Mouse (Mus musculus): ENCODE measurements around the gene Twistnb. TPM values are rescaled to one million over a fixed set of nuclear protein-coding genes. Genes with fewer than 3 reads are reported as not detected.

Gene Twistnb
- 59.8 and 65.2 TPM in 2 replicates for polyA plus RNA-seq (2014; fragmentation: Nextera tagmentation; extraction: Ambion mirVana)

DNA sequence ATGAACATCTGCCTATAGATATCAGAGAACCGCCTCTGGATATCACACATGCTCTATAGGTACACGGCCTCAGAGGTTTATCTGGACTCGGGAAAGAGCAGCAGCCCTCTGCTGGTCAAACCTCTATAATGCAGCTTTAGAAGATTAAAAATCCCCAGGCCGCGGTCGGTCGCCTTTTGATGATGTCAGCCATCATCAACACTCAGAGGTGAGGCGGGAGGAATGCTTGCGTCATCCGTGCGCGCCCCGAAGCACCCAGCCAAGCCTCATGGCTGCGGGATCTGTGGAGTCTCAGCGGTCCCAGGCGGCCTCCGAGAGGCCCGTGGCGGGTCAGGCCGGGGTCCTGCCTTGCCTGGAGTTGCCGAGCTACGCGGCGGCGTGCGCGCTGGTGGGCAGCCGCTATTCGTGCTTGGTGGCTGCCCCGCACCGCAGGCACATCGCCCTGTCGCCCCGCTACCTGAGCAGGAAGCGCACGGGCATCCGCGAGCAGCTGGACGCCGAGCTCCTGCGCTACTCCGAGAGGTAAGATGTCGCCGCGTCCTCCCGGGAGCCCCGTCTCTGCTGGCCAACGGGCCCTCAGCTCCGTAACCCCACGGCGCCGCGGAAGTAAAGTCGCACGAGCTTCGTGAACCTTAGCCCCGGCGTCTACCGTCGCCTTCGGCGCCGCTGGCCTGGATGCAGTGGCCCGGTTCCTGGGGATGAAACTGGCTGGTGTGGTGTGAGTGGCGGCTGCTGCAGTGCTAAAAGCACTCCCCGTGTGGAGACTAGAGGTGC, at the start of gene Twistnb:
Twistnb (plus strand) TSS at position 249 of the 774 bp plus-strand sequence.
- DNase-seq (ENCODE audit: low spot score) (peak; percentile 94), ATAC-seq (replicated peaks; ENCODE audit: low FRiP score) (peak; percentile 91)
- no peaks in the 10 kb centered on the region for H3K9me3 ChIP-seq (ENCODE audit: control insufficient read depth, low read length)
- peaks cover 5% of the 10 kb centered on the region for H3K4me1 ChIP-seq (replicated peaks; ENCODE audit: control insufficient read depth, insufficient read depth, low read length)
- WGBS = under 1% methylated on average over 66 of the region's 66 CpGs
- peak within 1 kb of the TSS; percentile 71 for H3K27ac ChIP-seq (ENCODE audit: low read depth, low read length)
- no peaks in the 10 kb centered on the region for H3K36me3 ChIP-seq (ENCODE audit: control insufficient read depth, insufficient read depth, low read length)
- peak within 1 kb of the TSS; percentile 81 for H3K4me2 ChIP-seq
- H3K27me3 ChIP-seq (replicated peaks; ENCODE audit: control insufficient read depth, insufficient read depth, low read length) = no peaks in the 10 kb centered on the region
- H3K9ac ChIP-seq (ENCODE audit: low read depth, low read length) = peak within 1 kb of the TSS; percentile 96
- H3K4me3 ChIP-seq (ENCODE audit: low read depth, low read length) = peak within 1 kb of the TSS; percentile 95

DNA sequence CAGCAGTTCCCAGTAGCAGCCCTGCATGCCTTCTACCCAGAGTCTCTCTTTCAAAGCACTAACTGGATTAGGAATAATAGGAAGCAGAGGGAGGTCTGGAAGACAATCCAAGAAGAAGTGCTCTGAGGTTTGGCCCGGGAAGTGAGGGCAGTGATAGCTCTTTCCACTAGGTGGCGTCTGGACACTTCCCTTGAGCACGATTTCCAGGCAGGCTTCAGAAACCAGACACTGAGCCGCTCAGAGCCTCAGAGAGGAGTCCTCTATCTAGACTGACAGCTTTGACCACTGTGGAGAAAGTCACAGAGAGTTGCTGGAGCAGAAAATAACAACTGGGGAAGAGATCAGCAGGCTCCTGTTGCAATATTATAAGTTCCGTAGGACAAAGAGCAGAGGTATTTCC, 40.6 kb upstream of the Twistnb start:
- Histone ChIP-seq H3K27me3 (replicated peaks; ENCODE audit: control insufficient read depth, insufficient read depth, low read length) (0 out of 2 replicates have a peak, but pooled peaks cover 3% of the 10 kb centered on the region), H3K9ac (ENCODE audit: low read depth, low read length) (no peak overlapping the region), H3K4me2 (no peak overlapping the region), H3K9me3 (ENCODE audit: control insufficient read depth, low read length) (no peaks in the 10 kb centered on the region), H3K4me3 (ENCODE audit: low read depth, low read length) (no peak overlapping the region), H3K27ac (ENCODE audit: low read depth, low read length) (no peak overlapping the region), H3K4me1 (replicated peaks; ENCODE audit: control insufficient read depth, insufficient read depth, low read length) (no peaks in the 10 kb centered on the region), H3K36me3 (ENCODE audit: control insufficient read depth, insufficient read depth, low read length) (no peaks in the 10 kb centered on the region)
- no peak for DNase-seq (ENCODE audit: low spot score)
- WGBS = 14% methylated on average over 5 of the region's 5 CpGs
- ATAC-seq (replicated peaks; ENCODE audit: low FRiP score) = 0 out of 2 replicates have a peak, but pooled peaks have one; percentile 49

DNA sequence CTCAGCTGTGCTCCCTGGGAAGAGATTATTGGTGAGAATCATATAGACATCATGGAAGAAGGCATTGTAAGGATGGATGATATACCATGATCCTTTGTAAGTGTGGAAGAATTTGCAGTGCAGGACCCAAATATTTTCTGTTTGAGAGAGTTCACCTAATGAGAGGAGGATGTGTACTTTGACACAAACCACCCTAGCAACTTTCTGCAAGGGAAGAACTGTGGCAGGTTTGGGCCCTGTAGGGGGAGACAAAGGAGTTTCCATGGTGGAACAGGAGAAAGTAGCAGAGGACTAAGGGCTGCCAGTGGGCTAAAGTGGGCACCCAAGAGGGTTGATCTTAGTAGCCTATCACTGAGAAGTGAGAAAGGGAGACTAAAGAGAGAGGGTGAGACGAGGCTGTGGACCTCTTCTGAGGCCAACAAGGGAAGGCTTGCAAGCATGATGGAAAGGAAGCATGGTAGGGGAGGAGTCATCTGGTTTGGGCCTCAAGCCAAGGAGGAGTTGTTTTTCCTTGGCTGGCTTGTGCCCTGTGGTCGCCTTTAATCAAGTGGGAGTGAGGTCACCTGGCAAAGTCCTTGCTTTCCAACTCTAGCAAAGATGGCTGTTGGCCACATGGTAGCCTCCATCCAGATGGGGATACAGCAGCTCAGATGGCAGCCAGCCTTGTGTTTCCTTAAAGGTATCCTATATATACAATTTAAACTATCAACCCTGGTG, 38.4 kb upstream of the Twistnb start:
- DNase-seq (ENCODE audit: low spot score) (no peak), ATAC-seq (replicated peaks; ENCODE audit: low FRiP score) (no peak)
- peaks cover 3% of the 10 kb centered on the region; the same call in 1 of the 2 replicates for H3K4me1 ChIP-seq (replicated peaks; ENCODE audit: control insufficient read depth, insufficient read depth, low read length)
- H3K4me3 ChIP-seq (ENCODE audit: low read depth, low read length) = no peak overlapping the region
- no peaks in the 10 kb centered on the region for H3K9me3 ChIP-seq (ENCODE audit: control insufficient read depth, low read length)
- 0 out of 2 replicates have a peak, but pooled peaks cover 3% of the 10 kb centered on the region for H3K27me3 ChIP-seq (replicated peaks; ENCODE audit: control insufficient read depth, insufficient read depth, low read length)
- WGBS = 60% methylated on average over 2 of the region's 2 CpGs
- no peak overlapping the region for H3K27ac ChIP-seq (ENCODE audit: low read depth, low read length)
- no peaks in the 10 kb centered on the region for H3K36me3 ChIP-seq (ENCODE audit: control insufficient read depth, insufficient read depth, low read length)
- H3K4me2 ChIP-seq = no peak overlapping the region
- H3K9ac ChIP-seq (ENCODE audit: low read depth, low read length) = no peak overlapping the region

DNA sequence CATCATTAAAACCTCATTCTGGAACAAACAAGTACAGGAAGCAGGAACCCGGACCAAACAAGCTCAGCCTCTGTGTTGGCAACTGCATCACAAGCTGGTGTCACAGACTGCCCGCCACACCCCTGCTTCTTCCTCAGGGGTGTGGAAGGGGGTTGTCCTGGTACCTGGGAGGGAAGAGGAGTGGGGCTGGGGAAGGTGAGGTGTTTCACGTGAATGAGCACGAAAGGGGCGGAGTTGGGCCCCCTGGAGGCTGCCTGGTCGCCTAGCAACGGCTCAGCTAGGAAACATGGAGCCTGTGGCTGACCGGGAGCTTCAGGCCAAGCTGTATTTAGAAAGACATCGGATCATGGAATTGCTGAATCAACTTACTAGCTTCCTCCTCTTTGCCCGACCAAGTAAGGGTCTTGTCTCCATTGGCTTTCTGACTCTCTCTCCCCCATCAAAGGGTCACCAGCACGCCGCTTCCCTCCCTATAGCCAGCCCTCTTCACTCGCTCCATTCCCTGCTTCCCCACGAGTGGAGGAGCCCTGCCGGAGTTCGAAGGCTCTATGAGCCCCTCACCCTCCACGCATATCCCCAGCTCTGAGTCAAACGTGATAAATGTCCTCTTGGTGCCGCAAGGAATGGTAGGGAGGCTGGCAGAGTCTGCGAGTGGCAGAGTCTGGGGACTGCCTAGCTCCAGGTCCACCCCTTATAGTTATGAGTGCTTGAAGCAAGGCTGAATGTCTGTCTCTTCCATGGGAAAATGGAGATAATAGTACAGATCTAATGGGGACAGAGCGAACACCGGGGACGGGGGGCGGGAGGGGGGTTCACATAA, 34.4 kb upstream of the Twistnb start, which contains the start of gene Efcab10:
Efcab10 (plus strand) TSS at position 51 of the 820 bp plus-strand sequence.
- H3K27me3 ChIP-seq (replicated peaks; ENCODE audit: control insufficient read depth, insufficient read depth, low read length) = no peaks in the 10 kb centered on the region
- peaks cover 3% of the 10 kb centered on the region; the same call in 1 of the 2 replicates for H3K4me1 ChIP-seq (replicated peaks; ENCODE audit: control insufficient read depth, insufficient read depth, low read length)
- peak within 1 kb of the TSS; percentile 54 for H3K4me2 ChIP-seq
- H3K9ac ChIP-seq (ENCODE audit: low read depth, low read length) = no peak within 1 kb of the TSS
- ATAC-seq (replicated peaks; ENCODE audit: low FRiP score) = no peak
- 23% methylated on average over 24 of the region's 24 CpGs for WGBS
- H3K9me3 ChIP-seq (ENCODE audit: control insufficient read depth, low read length) = no peaks in the 10 kb centered on the region
- DNase-seq (ENCODE audit: low spot score) = no peak
- H3K27ac ChIP-seq (ENCODE audit: low read depth, low read length) = no peak within 1 kb of the TSS
- no peaks in the 10 kb centered on the region for H3K36me3 ChIP-seq (ENCODE audit: control insufficient read depth, insufficient read depth, low read length)
- H3K4me3 ChIP-seq (ENCODE audit: low read depth, low read length) = no peak within 1 kb of the TSS

DNA sequence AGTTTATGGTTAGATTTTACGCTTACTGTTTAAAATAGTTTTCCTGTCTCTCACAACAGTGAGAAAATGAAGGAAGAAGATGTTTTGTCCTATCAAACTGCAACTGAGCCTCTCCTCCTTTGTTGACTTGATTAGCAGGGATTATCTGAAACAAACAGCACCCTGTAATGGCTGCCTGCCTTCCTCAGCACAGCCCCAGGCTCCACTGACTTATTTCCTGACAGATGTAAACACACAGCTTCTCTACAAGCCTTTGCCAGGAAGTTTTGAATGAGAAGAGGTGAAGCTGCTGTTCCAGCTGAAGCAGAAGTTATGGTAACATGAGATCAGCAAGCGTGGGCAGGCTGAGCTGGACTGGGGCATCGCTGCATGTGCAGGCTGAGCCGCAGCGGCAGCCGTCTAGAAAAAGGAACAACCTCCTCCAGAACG, 26.2 kb upstream of the Twistnb start:
- H3K9ac ChIP-seq (ENCODE audit: low read depth, low read length) = no peak overlapping the region
- H3K27ac ChIP-seq (ENCODE audit: low read depth, low read length) = no peak overlapping the region
- no peaks in the 10 kb centered on the region for H3K4me1 ChIP-seq (replicated peaks; ENCODE audit: control insufficient read depth, insufficient read depth, low read length)
- ATAC-seq (replicated peaks; ENCODE audit: low FRiP score) = peak; percentile 57; the same call in 1 of the 2 replicates
- H3K4me3 ChIP-seq (ENCODE audit: low read depth, low read length) = no peak overlapping the region
- 34% methylated on average over 7 of the region's 7 CpGs for WGBS
- peak overlapping the region; percentile 35 for H3K4me2 ChIP-seq
- no peaks in the 10 kb centered on the region for H3K9me3 ChIP-seq (ENCODE audit: control insufficient read depth, low read length)
- no peaks in the 10 kb centered on the region for H3K36me3 ChIP-seq (ENCODE audit: control insufficient read depth, insufficient read depth, low read length)
- DNase-seq (ENCODE audit: low spot score) = no peak
- H3K27me3 ChIP-seq (replicated peaks; ENCODE audit: control insufficient read depth, insufficient read depth, low read length) = no peaks in the 10 kb centered on the region

DNA sequence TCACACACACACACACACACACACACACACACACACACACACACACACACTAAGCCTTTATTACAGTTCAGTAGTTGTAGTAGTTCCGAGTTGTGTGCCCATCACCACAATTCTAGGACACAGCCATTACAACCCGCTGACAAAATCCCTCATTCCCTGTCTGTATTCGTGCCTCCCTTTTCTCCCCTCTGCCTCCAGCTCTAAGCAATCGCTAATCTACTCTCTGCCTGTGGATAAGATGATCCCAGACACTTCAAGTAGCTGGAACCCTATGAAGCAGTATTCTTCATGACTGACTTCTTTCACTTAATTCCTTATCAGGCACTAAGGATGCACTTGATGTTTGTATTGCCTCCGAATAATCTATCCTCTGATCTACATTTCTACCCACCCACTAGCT, 24.4 kb upstream of the Twistnb start:
- Histone ChIP-seq H3K27me3 (replicated peaks; ENCODE audit: control insufficient read depth, insufficient read depth, low read length) (no peaks in the 10 kb centered on the region), H3K36me3 (ENCODE audit: control insufficient read depth, insufficient read depth, low read length) (no peaks in the 10 kb centered on the region), H3K4me1 (replicated peaks; ENCODE audit: control insufficient read depth, insufficient read depth, low read length) (no peaks in the 10 kb centered on the region), H3K4me3 (ENCODE audit: low read depth, low read length) (no peak overlapping the region), H3K27ac (ENCODE audit: low read depth, low read length) (no peak overlapping the region), H3K9ac (ENCODE audit: low read depth, low read length) (no peak overlapping the region), H3K9me3 (ENCODE audit: control insufficient read depth, low read length) (no peaks in the 10 kb centered on the region), H3K4me2 (no peak overlapping the region)
- DNase-seq (ENCODE audit: low spot score) (no peak), ATAC-seq (replicated peaks; ENCODE audit: low FRiP score) (no peak)
- WGBS = 65% methylated on average over 5 of the region's 5 CpGs

DNA sequence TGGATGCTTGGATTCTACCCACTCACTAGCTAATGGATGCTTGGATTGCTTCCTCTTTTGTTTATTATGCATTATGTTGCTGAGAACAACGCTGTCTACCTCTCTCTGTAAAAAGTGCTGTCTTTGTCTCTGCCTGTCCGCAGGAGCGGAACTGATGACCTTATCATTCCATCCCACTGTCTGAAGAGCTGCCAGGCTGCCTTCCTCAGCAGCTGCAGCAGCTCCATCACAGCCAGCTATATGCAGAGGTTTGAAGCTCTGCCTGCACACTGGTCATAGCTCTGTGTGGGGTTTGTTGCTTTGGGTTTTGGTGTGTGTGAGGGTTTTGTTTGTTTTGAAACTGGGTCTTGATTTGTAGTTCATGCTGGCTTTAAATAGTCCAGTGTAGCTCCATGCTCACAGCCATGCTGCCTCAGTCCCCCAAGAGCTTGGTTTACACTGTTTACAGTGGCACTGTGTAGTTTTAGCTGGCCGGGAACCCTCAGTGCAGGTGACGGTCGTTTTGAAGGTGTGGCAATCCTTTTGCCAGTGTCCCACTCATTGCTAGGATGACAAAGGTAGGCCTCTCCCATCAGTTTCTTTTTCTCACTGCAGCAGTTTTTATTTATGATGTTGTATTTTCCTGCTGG, 23.9 kb upstream of the Twistnb start:
- Histone ChIP-seq H3K4me3 (ENCODE audit: low read depth, low read length) (no peak overlapping the region), H3K4me2 (no peak overlapping the region), H3K27ac (ENCODE audit: low read depth, low read length) (no peak overlapping the region), H3K9ac (ENCODE audit: low read depth, low read length) (no peak overlapping the region), H3K9me3 (ENCODE audit: control insufficient read depth, low read length) (no peaks in the 10 kb centered on the region), H3K27me3 (replicated peaks; ENCODE audit: control insufficient read depth, insufficient read depth, low read length) (no peaks in the 10 kb centered on the region), H3K4me1 (replicated peaks; ENCODE audit: control insufficient read depth, insufficient read depth, low read length) (no peaks in the 10 kb centered on the region), H3K36me3 (ENCODE audit: control insufficient read depth, insufficient read depth, low read length) (no peaks in the 10 kb centered on the region)
- WGBS = 44% methylated on average over 6 of the region's 6 CpGs
- DNase-seq (ENCODE audit: low spot score) = no peak
- no peak; the same call in 1 of the 2 replicates for ATAC-seq (replicated peaks; ENCODE audit: low FRiP score)
